Mouse (Mus musculus) heart, adult 18-20 months (tissue): ENCODE data around the gene Ccdc93. TPM values are rescaled to one million over a fixed set of nuclear protein-coding genes. Genes with fewer than 3 reads are reported as not detected.

Source experiments
- DNase-seq, 2 experiments: peaks; one replicate each; pipeline ENCODE4 v3.0.0; 2021 to 2022; ENCODE audit warnings: mixed read lengths in 1 of 2
- total RNA-seq, 2 experiments: library from RNA; stranded (reverse); gene quantifications; 2 replicates each; pipeline ENCODE4 v1.2.3; 2021

The Ccdc93 gene
- total RNA-seq, 2 experiments from 2014 or later, result 14.5 to 15.0 TPM

GRCm38 (mm10) chr1:121447216-121447615 lies 16.4 kb downstream of the Ccdc93 start:
- no peak for DNase-seq

GRCm38 (mm10) chr1:121448166-121448565 lies 17.3 kb downstream of the Ccdc93 start:
- no peak for DNase-seq

- DNase-seq, result no peak
Measured at GRCm38 (mm10) chr1:121451009-121451408, 20.2 kb downstream of the Ccdc93 start.

- no peak for DNase-seq
Measured at GRCm38 (mm10) chr1:121452498-121452897, 21.6 kb downstream of the Ccdc93 start.

- DNase-seq, result no peak
Measured at GRCm38 (mm10) chr1:121453053-121453452, 22.2 kb downstream of the Ccdc93 start.

GRCm38 (mm10) chr1:121454951-121455350 lies 24.1 kb downstream of the Ccdc93 start:
- no peak for DNase-seq

GRCm38 (mm10) chr1:121460077-121460476 lies 29.2 kb downstream of the Ccdc93 start:
- DNase-seq, result no peak

GRCm38 (mm10) chr1:121461895-121462294 lies 31.0 kb downstream of the Ccdc93 start:
- DNase-seq, result no peak

- DNase-seq, result no peak
Measured at GRCm38 (mm10) chr1:121462643-121463042, 31.8 kb downstream of the Ccdc93 start.

- no peak for DNase-seq
Measured at GRCm38 (mm10) chr1:121463806-121464205, 33.0 kb downstream of the Ccdc93 start.

- no peak for DNase-seq
Measured at GRCm38 (mm10) chr1:121466276-121466675, 35.4 kb downstream of the Ccdc93 start.

- peak; percentile 21 to 30 for DNase-seq
Measured at GRCm38 (mm10) chr1:121468271-121468670, 37.4 kb downstream of the Ccdc93 start.

- DNase-seq, result no peak
Measured at GRCm38 (mm10) chr1:121471503-121471902, 40.7 kb downstream of the Ccdc93 start.

GRCm38 (mm10) chr1:121477716-121478115 lies 46.9 kb downstream of the Ccdc93 start:
- DNase-seq, result no peak

- DNase-seq, result no peak
Measured at GRCm38 (mm10) chr1:121478284-121478980, 47.6 kb downstream of the Ccdc93 start.

- DNase-seq, result no peak
Measured at GRCm38 (mm10) chr1:121479403-121479802, 48.6 kb downstream of the Ccdc93 start.

- DNase-seq, result peak in 1 of 2 experiments; percentile 7
Measured at GRCm38 (mm10) chr1:121483091-121483490, 52.2 kb downstream of the Ccdc93 start.

- DNase-seq, result no peak
Measured at GRCm38 (mm10) chr1:121486803-121487202, 56.0 kb downstream of the Ccdc93 start.

GRCm38 (mm10) chr1:121490241-121490640 lies 59.4 kb downstream of the Ccdc93 start:
- no peak for DNase-seq

- no peak for DNase-seq
Measured at GRCm38 (mm10) chr1:121497093-121497492, 66.2 kb downstream of the Ccdc93 start.

- DNase-seq, result no peak
Measured at GRCm38 (mm10) chr1:121508729-121509128, 77.9 kb downstream of the Ccdc93 start.

- no peak for DNase-seq
Measured at GRCm38 (mm10) chr1:121510420-121511140, 79.7 kb downstream of the Ccdc93 start.

GRCm38 (mm10) chr1:121511186-121511585 lies 80.3 kb downstream of the Ccdc93 start:
- no peak for DNase-seq

- no peak for DNase-seq
Measured at GRCm38 (mm10) chr1:121511966-121512365, 81.1 kb downstream of the Ccdc93 start.
